Mouse (Mus musculus) spleen, postnatal 10 days (tissue): ENCODE data around the gene Blm.

Experiments used
- DNase-seq, 2 experiments: peaks; one replicate each; pipeline ENCODE4 v3.0.0; 2021 to 2022; ENCODE audit warnings: low spot score in 2 of 2

The Blm gene

DNA sequence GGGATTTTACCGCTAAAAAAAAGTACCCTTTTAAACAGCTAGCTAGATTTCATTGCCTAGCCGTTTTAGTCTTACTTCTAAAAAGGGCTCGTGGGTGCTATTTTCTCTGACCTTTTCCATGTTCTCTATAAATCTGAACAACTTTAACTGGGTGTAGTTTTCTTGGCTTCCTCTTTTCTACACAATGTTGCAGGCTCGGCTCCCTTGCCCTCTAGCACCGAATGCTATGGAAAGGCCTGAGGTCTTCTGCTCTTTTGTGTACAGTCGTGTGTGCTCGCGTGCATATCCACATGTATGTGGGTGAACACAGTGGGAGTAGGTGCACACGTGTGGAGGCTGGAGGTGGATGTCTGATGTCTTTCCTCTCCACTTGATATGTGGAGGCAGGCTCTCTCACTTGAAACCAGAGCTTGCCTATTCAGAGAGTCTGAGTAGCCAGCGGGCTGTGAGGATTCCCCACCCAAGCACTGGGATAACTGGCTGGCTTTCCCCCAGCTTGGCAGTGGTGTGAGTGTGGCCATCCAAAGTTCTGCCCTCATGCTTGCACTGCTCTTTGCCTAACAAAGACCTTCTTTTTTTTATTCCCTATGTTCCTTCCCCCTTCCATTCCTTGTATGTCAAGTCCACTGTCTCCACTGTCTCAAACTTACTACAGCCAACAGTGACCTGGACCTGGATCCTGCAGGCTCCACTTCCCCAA, 95.0 kb downstream of the Blm start:
- no peak for DNase-seq

DNA sequence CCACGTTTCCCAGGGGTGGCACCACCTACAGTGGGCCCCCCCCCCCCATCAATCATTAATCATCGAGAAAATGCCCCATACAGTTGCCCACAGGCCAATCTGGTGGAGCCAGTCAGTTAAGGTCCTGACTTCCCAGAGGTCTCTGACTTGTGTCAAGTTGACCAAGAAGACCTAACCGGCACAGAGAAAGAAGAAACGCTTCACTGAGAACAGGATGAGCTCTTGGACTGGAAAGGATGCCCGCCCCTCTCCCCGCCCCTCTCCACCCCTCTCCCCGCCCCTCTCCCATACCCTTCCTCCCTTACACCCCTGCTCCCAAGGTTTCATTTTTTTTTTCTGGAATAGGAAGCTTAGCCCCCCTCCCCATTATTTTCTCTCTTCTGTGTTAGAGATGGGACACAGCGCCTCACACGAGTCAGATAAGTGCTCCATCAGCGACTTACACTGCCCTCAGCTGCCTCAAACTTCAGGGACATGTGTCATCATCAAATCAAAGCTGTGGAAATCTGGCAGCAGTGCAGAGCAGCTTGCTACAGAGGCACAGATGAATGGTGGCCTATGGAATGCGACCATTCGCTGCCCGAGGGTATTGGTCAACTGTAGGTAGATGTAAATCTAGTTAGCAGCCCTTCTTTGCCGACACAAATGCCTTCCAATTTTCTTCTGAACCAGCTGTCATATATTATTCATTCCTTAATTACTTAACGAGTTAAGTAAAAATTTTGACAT, 95.7 kb downstream of the Blm start:
- DNase-seq: no peak

DNA sequence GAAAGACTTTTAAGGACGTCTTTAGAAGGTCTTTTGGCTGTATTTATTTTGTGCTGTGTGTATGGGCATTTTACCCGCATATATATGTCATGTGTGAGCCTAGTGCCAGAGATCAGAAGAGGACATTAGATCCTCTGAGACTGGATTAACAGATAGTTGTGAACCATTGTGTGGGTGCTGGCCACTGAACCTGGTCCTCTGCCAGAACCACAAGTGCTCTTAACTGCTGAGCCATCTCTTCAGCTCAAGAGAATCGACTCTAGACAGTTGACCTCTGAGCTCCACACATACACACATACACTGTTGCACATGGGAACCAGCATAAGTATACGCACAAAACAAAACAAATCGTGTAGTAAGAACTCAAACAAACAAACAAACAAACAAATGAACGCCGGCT, 98.3 kb downstream of the Blm start:
- DNase-seq: no peak

DNA sequence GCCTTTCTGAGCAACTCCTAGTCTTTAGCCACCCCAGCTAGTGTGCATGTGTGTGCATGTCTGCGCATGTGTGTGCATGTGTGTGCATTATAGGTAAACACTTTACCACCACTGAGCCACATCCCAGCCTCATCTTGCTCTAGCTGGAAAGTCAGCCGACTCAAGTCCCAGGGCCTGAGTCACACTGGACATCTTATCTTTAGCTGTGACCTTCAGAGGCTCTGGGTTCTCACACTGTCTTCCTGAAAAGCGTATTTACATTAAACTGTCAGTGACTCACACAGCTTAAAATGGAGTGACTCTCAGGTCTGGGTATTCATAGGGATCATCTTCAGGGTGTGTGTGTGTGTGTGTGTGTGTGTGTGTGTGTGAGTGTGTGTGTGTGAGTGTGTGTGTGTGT, 99.3 kb downstream of the Blm start:
- DNase-seq: no peak

DNA sequence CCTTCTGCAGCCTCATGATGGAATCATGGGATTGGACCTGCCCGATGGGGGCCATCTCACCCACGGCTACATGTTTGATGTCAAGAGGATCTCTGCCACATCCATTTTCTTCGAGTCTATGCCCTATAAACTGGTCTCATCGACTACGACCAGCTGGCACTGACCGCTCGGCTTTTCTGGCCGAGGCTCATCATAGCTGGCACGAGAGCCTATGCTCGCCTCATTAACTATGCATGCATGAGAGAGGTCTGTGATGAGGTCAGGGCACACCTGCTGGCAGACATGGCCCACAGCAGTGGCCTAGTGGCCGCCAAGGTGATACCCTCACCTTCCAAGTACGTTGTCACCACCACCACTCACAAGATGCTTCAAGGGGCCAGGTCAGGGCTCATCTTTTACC, 105.3 kb downstream of the Blm start:
- DNase-seq: no peak

DNA sequence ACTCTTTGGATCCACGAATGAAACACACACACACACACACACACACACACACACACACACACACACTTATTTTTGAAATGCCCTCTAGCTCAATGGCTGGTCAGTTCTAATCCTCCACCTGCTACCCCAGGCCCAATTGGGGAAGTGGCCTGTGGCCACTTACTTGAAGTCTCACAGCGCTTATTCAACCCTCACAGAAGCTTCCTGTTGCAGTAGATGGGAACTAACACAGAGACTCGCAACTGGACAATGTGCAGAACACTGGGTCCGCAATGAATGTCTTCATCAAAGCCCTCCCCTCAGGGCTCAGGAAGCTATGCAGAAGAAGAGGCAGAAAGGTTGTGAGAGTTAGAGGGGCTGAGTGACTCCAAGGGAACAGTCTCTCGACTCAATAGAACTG, 107.2 kb downstream of the Blm start:
- no peak for DNase-seq

DNA sequence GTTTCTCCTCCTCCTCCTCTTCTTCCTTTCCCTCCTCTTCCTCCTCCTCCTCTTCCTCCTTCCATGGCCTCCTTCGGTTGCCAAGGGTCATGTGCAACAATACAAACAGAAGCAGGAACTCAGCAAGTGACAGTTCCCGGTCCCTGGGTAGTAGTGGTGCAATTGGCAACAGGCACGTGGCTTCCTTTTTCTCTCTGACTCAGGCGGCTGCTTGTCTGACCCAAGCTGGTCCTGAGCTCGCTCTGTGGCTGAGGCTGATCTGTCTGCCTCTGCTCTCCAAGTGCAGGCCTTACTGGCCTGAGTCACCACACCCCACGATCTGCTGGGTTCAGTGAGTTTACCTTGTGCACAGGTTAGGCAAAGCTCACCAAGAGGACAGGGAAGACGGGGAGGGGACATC, 108.6 kb downstream of the Blm start:
- DNase-seq: peak in 1 of 2 experiments; percentile 39

DNA sequence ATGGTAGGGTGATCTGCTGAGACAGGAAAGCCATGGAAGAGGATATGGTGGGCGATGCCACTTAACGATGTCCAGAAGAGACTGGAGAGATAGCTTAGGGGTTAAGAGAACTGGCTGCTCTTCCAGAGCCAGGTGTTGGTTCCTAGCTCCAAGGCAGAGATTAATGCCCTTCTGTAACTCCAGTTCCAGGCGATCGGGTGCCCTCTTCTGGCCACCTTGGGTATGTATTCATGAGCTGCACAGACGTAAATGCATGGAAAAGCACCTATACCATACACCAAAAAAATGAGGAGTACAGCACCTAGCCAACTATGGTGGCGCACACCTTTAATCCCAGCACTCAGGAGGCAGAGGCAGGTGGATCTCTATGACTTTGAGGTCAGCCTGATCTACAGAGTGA, 110.2 kb downstream of the Blm start:
- DNase-seq: peak in 1 of 2 experiments; percentile 49

DNA sequence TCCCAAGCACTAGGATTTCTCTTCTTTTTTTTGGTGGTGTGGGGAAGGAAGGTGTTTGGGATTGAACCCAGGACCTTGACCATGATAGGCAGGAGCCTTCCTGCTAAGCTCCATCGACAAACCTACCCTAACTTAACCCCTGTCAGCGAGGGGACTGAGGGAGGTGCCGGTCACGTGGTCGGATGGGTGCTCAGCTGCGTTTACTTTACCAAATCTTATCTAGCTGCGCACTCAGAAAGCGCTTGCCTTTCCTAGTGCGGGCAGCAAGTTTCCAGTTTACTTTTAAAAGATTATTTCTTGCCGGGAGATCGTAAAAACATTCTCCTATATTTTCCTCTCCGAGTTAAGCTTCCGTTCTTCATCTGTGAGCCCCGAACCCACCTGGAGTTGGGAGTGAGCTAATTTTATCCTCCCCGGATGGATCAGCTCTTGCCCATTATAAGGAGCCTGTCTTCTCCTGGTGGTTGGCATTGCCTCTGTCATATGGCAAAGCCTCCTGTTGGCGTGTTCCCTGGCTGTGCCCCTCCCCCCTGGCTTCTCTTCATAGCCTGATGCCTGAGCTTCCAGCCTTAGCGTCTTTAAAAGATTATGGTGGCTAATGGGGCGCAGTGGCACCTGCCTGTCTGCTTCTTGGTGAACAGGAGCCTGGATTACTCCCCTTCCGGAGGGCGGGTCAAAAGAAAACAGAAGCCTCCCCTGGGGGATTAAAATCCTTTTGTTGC, 112.0 kb downstream of the Blm start:
- peak in 1 of 2 experiments; percentile 69 for DNase-seq

DNA sequence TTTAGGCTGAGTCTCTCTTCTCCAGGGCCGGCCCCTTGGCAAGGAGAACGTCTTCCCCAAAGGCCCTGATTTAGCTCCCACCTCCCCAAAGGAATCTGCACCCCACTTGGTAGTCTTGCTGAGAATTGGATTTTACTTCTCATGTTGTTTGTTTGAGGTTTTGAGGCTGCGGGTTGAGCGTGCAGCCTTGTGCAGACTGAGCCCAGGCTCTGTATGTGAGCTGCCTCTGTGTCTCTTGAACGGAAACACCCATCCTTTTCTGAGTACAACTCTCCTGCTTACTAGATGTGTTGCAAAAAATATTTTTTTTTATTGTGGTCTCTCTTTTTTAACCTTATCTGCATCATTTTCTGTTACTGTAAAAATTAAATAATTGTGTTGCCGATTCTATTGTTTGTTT, 113.3 kb downstream of the Blm start:
- no peak for DNase-seq

DNA sequence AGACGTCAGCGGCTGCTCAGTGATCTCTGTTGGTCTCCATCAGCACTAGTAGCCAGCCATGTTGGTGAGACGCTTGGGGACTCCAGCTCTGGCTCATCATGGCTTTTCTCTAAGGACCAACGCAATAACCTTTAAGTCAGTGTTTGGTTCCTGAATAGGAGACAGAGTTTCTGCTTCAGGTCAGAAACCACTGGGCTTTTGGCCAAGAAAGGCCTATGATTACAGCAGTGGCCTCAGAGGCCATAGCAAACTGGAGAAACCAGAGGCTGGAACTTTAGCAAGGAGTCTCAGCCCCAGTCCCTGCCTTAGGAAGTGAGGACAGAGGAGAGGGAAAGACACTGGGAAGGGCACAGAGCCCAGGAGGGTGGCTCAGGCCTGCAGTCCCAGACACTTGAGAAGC, 114.3 kb downstream of the Blm start:
- DNase-seq: no peak

DNA sequence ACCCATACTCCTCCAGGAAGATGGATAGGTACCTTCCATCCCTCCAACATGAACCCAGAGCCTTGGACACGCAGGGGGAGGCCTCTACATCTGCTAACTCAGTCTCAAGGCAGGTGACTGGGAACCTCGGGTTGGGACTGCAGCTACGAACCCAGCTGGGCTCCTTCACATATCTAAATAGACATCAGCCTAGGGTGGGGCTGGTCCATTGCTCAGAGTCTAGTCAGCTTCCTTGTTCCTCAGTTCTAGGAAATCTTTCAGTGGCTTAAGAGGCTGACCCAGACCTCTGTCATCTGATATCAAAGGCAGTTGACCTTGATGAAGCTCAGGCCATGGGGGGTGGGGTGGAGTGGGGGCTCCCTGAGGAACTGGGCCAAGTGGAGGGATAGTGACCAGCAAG, 115.6 kb downstream of the Blm start:
- DNase-seq: no peak

DNA sequence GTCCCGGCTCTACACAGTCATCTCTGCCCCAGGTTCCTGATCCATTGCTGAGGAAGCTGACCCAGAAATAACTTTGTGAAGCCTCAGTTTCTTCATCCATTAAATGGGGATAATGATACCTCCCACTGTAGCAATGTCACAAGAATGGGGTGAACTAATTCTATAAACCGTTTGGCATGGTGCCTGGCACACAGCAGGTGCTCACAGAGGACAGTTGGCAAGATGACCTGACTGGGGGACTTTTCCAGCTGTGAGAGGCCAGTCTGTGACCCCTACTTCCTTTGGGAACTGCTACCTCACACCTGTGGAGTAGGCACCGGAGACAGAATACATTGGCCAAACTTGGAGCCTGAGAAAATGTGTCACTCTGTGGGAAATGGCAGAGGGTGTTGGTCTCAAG, 116.9 kb downstream of the Blm start:
- DNase-seq: no peak

DNA sequence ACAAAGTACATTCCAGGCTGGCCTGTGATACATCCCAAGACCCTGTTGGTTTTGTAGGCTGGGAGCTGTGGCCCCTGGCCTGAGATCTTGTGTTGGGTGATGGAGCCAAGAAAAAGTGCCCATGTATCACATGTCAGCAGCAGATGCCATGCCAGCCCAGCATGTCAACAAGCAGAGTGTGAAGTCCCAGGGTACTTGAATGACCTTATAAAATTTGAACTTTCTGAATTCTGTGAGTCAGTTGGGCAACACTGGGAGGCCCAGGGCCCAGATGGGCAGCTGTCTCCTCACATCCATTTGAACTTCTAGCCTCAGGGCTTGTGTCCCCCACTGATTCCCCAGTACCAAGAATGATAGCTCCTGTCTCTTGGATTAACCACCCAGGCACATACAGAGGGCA, 117.3 kb downstream of the Blm start:
- DNase-seq: no peak

DNA sequence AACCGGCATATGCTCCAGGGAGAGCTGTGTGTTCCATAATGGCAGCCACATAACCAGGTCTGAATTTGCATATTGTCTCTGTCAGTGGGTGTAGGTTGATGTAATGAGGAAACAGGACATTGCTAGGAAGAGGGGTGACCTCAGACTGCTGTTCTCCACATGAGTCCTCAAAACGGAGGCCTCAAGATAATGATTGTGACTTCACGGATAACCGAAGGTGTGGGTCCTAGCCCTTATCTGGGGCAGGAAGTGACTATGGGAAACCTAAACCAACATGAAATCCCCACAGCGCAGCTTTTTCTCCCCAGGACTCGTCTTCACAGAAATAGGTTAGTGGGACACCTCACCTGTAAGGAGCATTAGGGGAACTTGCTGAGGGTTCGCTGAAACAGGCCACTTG, 118.0 kb downstream of the Blm start:
- no peak for DNase-seq

DNA sequence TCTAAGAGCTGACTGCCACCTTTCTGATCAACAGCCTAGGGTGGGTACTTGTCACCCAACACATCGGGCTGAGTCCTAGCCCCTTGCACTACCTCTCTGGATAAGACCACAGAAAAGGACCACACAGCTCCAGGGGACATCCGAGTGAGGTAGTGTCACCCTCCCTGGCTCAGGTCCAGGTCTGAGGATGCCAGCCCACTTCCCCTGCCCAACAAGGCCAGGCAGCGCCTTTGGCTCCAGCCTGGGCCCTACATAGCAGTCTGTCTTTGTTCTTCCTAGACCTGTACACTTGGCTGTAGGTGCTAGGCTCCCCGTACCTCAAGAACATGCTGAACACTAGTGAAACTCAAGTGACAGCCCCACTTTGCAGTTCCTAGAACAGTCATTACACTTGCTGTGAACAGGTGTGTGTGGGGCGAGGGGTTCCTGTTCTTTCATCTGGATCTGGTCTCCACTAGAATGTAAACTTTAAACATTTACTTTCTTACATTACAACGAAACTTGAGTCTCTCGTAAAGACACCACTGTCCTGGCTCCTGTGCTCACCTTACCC, 120.5 kb downstream of the Blm start:
- DNase-seq: no peak

DNA sequence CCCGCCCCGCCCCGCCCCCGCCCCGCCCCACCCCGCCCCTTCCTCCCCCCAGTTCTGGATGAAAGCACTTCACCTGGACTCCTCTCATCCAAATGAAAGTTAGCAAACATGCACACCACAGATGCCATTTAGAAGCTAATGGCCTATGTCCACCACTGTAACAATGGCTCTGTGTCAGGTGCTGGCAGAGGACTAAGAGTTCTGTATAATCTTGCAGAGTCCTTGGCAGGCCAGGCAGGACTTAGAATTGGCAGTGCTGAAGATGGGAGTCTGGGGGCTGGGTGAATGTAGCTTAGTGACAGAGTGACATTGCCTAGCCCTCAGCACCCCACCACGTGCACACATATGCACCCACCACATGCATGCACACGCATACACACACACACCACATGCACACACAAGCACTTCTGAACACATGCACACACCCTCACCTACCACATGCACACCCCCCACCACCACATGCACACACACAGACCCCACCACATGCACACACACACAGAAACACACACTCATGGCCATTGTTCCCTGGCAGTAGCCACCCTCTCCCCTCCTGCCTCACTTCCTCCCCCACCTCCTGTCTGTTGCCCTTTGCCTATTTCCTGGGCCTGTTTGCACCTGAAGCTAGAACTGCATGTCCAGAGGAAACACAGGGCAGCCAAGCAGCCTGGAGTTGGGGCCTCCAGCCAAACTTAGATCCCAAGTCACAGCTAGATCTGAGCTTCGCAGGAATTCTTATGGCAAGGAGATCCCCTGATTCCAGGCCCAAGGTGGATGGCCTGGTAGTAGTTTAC, 121.2 kb downstream of the Blm start:
- no peak for DNase-seq

DNA sequence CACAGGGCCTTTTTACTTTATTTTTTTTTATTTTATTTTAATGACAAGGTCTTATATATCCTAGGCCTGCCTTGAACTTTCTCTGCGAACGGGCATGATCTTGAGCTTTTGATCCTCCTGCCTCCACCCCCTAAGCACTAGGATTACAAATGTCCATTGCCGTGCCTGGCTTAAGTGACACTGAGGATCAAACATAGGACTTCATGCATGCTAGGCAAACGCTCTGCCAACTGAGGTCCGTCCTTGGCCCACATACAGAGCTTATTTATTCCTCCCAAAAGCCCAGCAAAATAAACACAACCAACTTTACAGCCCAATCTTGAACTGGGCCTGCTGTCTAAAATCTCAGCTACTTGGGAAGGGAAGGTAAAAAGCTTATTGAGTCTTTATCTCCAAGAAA, 122.1 kb downstream of the Blm start:
- DNase-seq: no peak

DNA sequence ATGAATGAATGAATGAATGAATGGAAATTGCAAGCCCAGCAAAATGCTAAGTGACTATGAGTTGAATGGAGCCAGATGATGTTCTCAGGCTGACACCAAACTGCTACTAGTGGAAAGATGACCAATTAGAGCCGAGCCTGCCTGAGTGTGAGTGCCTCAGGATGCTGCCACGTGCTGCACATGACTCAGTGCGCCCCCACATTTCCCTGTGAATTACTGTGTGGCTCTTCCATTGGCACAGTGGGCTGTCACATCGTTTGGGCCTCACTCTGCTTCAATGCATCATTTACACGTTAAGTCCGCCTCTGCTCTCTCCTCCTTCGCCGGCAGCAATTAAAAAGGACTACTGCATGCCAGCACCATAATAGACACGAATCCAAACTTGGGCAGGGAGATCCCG, 122.6 kb downstream of the Blm start:
- DNase-seq: no peak

DNA sequence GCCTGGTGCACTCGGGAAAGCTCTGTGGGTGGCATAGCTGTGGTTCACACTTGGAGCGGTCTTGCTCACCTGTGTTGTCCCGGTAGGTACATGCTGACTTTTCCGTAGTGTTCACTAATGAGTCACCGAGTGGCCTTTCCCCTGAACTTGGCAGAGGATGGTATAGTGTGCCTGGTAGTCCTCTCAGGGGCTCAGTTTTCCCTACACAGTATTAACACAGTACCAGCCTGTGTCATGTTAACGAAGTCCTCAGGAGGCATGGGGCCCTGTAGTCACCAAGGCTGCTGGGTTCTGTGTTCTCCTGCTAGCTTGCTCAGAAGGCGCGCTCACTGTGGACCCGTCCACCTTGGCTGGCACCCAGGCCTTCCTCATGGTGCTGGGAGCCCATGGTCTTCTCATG, 124.5 kb downstream of the Blm start:
- DNase-seq: no peak

DNA sequence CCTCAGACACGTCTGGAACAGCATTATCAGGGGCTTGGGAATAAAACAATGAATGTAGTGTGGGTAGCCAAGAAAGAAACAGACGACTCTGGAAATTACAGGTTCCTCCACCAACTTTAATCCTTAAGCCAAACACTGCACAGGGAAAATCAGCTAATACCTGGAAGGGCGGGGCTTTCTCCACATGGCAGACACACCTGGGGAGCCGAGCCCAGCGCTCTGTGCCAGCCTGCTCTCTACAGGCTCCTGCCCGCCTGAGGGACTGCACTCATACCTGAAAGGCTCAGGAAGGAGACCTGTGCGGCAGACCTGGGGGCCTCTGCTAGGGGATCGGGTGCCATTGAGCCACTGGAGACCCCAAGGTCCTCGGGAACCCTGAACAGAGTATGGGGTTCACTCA, 127.2 kb downstream of the Blm start:
- DNase-seq: no peak

DNA sequence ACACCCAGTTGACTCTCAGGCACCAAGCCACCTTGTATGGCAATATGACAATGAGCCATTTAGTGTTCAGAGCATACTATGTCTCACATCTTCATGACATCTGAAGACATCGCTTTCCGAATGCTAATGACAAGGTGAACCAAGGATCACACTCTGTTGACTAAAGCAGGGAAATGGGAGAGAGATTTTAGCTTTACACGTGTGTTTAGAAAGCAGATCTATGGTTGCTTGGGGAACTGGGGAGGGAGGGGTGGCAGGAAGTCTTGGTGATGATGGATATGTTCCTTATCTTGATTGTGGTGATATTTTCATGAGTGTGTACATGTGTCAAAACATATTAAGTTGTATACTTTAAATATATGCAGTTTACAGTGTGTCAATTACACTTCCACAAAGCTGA, 128.7 kb downstream of the Blm start:
- DNase-seq: no peak
